In genomic region chr2:73272351-73273248, GRCm38 (mm10) we compare ENCODE assay signal across 8 mouse cellular contexts. TPM values are rescaled to one million over a fixed set of nuclear protein-coding genes. Genes with fewer than 3 reads are reported as not detected.
DNase-seq lines count a peak whose midpoint lies in the region; ATAC-seq lines count a peak whose summit lies in the region.

No protein-coding gene starts in this region.

- no peaks in the 10 kb centered on the region for H3K36me3 ChIP-seq in lung, embryonic 16.5 days (ENCODE audit: control insufficient read depth, insufficient read depth, low read length)
- no peaks in the 10 kb centered on the region for H3K36me3 ChIP-seq in hindbrain, embryonic 12.5 days
- H3K36me3 ChIP-seq in liver, embryonic 15.5 days (replicated peaks): no peaks in the 10 kb centered on the region
- H3K36me3 ChIP-seq in stomach, embryonic 14.5 days (ENCODE audit: control insufficient read depth, insufficient read depth, low read length): no peaks in the 10 kb centered on the region

- no peaks in the 10 kb centered on the region for H3K9me3 ChIP-seq in lung, embryonic 16.5 days (ENCODE audit: control insufficient read depth, low read length)
- H3K9me3 ChIP-seq in hindbrain, embryonic 12.5 days (replicated peaks): no peaks in the 10 kb centered on the region
- H3K9me3 ChIP-seq in liver, embryonic 15.5 days (replicated peaks): no peaks in the 10 kb centered on the region
- H3K9me3 ChIP-seq in stomach, embryonic 14.5 days (ENCODE audit: control insufficient read depth, low read depth, low read length): no peaks in the 10 kb centered on the region

- ATAC-seq in lung, embryonic 16.5 days (ENCODE audit: low read depth): no peak
- ATAC-seq in hindbrain, embryonic 12.5 days (ENCODE audit: low FRiP score): no peak
- no peak for ATAC-seq in liver, embryonic 15.5 days (ENCODE audit: insufficient read depth)
- no peak for ATAC-seq in stomach, embryonic 14.5 days (ENCODE audit: insufficient number of reproducible peaks, insufficient read depth, low FRiP score, low read depth)

- H3K4me2 ChIP-seq in lung, embryonic 16.5 days (ENCODE audit: low read depth, low read length): peak overlapping the region; percentile 67
- peak overlapping the region; percentile 67 for H3K4me2 ChIP-seq in hindbrain, embryonic 12.5 days (replicated peaks)
- peak overlapping the region; percentile 66 for H3K4me2 ChIP-seq in liver, embryonic 15.5 days
- peak overlapping the region; percentile 35 for H3K4me2 ChIP-seq in stomach, embryonic 14.5 days (replicated peaks; ENCODE audit: low read depth, low read length)

- H3K4me3 ChIP-seq in lung, embryonic 16.5 days (ENCODE audit: low read length): peak overlapping the region; percentile 48
- H3K4me3 ChIP-seq in hindbrain, embryonic 12.5 days: peak overlapping the region; percentile 47
- peak overlapping the region; percentile 42 for H3K4me3 ChIP-seq in liver, embryonic 15.5 days (replicated peaks)
- peak overlapping the region; percentile 26 for H3K4me3 ChIP-seq in stomach, embryonic 14.5 days (ENCODE audit: low read depth, low read length)

- peaks cover 40% of the 10 kb centered on the region for H3K4me1 ChIP-seq in lung, embryonic 16.5 days (replicated peaks; ENCODE audit: control insufficient read depth, insufficient read depth, low read length)
- peaks cover 52% of the 10 kb centered on the region for H3K4me1 ChIP-seq in hindbrain, embryonic 12.5 days
- peaks cover 54% of the 10 kb centered on the region for H3K4me1 ChIP-seq in liver, embryonic 15.5 days (replicated peaks)
- H3K4me1 ChIP-seq in stomach, embryonic 14.5 days (ENCODE audit: control insufficient read depth, insufficient read depth, low read length): peaks cover 19% of the 10 kb centered on the region; the same call in 1 of the 2 replicates

- peaks cover 75% of the 10 kb centered on the region for H3K27me3 ChIP-seq in lung, embryonic 16.5 days (ENCODE audit: control insufficient read depth, insufficient read depth, low read depth, low read length)
- H3K27me3 ChIP-seq in hindbrain, embryonic 12.5 days: peaks cover 73% of the 10 kb centered on the region
- peaks cover 96% of the 10 kb centered on the region for H3K27me3 ChIP-seq in liver, embryonic 15.5 days
- peaks cover 41% of the 10 kb centered on the region for H3K27me3 ChIP-seq in stomach, embryonic 14.5 days (ENCODE audit: control insufficient read depth, insufficient read depth, low read length)

- no peak overlapping the region for H3K27ac ChIP-seq in lung, embryonic 16.5 days (ENCODE audit: low read length)
- peak overlapping the region; percentile 40; the same call in 1 of the 2 replicates for H3K27ac ChIP-seq in hindbrain, embryonic 12.5 days
- no peak overlapping the region for H3K27ac ChIP-seq in liver, embryonic 15.5 days (replicated peaks)
- no peak overlapping the region for H3K27ac ChIP-seq in stomach, embryonic 14.5 days (ENCODE audit: low read length)

- WGBS in lung, embryonic 16.5 days: under 1% methylated on average over 46 of the region's 55 CpGs
- under 1% methylated on average over 54 of the region's 55 CpGs for WGBS in hindbrain, embryonic 12.5 days
- 2% methylated on average over 55 of the region's 55 CpGs for WGBS in liver, embryonic 15.5 days (ENCODE audit: insufficient replicate concordance)
- 2% methylated on average over 53 of the region's 55 CpGs for WGBS in stomach, embryonic 14.5 days

- no peak overlapping the region for H3K9ac ChIP-seq in lung, embryonic 16.5 days (ENCODE audit: low read length)
- peak overlapping the region; percentile 68 for H3K9ac ChIP-seq in hindbrain, embryonic 12.5 days
- no peak overlapping the region for H3K9ac ChIP-seq in liver, embryonic 15.5 days
- H3K9ac ChIP-seq in stomach, embryonic 14.5 days (replicated peaks; ENCODE audit: low read depth, low read length): no peak overlapping the region

- DNase-seq in lung, postnatal 25 days (ENCODE audit: low spot score): no peak
- peak; percentile 46 for DNase-seq in embryo, embryonic 11 days
- DNase-seq in layer of hippocampus, postnatal 25 days (ENCODE audit: extremely low spot score in 1 of 2, low spot score in 1 of 2): no peak
- no peak for DNase-seq in right cerebral cortex, postnatal 36 days (ENCODE audit: low spot score in 2 of 2)

RNA-seq across cellular contexts. Expression of gene Sp9, which starts 0.9 kb away (rescaled TPM):
- polyA plus RNA-seq in lung, embryonic 16.5 days (2015; fragmentation: Nextera tagmentation; extraction: Ambion mirVana): not detected in 2 replicates
- polyA plus RNA-seq in hindbrain, embryonic 12.5 days (2016; fragmentation: Nextera tagmentation; extraction: Ambion mirVana): 2.1 and 2.9 TPM in 2 replicates
- not detected in 2 replicates for polyA plus RNA-seq in liver, embryonic 15.5 days (2015; fragmentation: Nextera tagmentation; extraction: Ambion mirVana)
- not detected in 2 replicates for polyA plus RNA-seq in stomach, embryonic 14.5 days (2014; fragmentation: Nextera tagmentation; extraction: Ambion mirVana)
- 1 to 10 TPM; 2.9 to 3.6 TPM for total RNA-seq in layer of hippocampus, postnatal 25 days (2021)

RNA-seq across cellular contexts. Expression of gene Scrn3, which starts 39.8 kb away (rescaled TPM):
- polyA plus RNA-seq in lung, embryonic 16.5 days (2015; fragmentation: Nextera tagmentation; extraction: Ambion mirVana): 21.0 and 21.8 TPM in 2 replicates
- polyA plus RNA-seq in hindbrain, embryonic 12.5 days (2016; fragmentation: Nextera tagmentation; extraction: Ambion mirVana): 13.2 and 13.6 TPM in 2 replicates
- 27.9 and 28.5 TPM in 2 replicates for polyA plus RNA-seq in liver, embryonic 15.5 days (2015; fragmentation: Nextera tagmentation; extraction: Ambion mirVana)
- polyA plus RNA-seq in stomach, embryonic 14.5 days (2014; fragmentation: Nextera tagmentation; extraction: Ambion mirVana): 10.6 and 11.7 TPM in 2 replicates
- total RNA-seq in layer of hippocampus, postnatal 25 days (2021): 10 to 100 TPM; 17.3 to 27.5 TPM

RNA-seq across cellular contexts. Expression of gene Cir1, which starts 39.9 kb away (rescaled TPM):
- 24.6 and 25.0 TPM in 2 replicates for polyA plus RNA-seq in lung, embryonic 16.5 days (2015; fragmentation: Nextera tagmentation; extraction: Ambion mirVana)
- polyA plus RNA-seq in hindbrain, embryonic 12.5 days (2016; fragmentation: Nextera tagmentation; extraction: Ambion mirVana): 28.4 and 29.7 TPM in 2 replicates
- polyA plus RNA-seq in liver, embryonic 15.5 days (2015; fragmentation: Nextera tagmentation; extraction: Ambion mirVana): 14.1 and 17.4 TPM in 2 replicates
- polyA plus RNA-seq in stomach, embryonic 14.5 days (2014; fragmentation: Nextera tagmentation; extraction: Ambion mirVana): 28.1 and 29.6 TPM in 2 replicates
- 10 to 100 TPM; 27.0 to 29.3 TPM for total RNA-seq in layer of hippocampus, postnatal 25 days (2021)

RNA-seq across cellular contexts. Expression of gene Ola1, which starts 53.9 kb away (rescaled TPM):
- polyA plus RNA-seq in lung, embryonic 16.5 days (2015; fragmentation: Nextera tagmentation; extraction: Ambion mirVana): 66.5 and 71.8 TPM in 2 replicates
- polyA plus RNA-seq in hindbrain, embryonic 12.5 days (2016; fragmentation: Nextera tagmentation; extraction: Ambion mirVana): 80.9 and 89.7 TPM in 2 replicates
- 30.9 and 41.7 TPM in 2 replicates for polyA plus RNA-seq in liver, embryonic 15.5 days (2015; fragmentation: Nextera tagmentation; extraction: Ambion mirVana)
- 81.7 and 88.3 TPM in 2 replicates for polyA plus RNA-seq in stomach, embryonic 14.5 days (2014; fragmentation: Nextera tagmentation; extraction: Ambion mirVana)
- 100 to 1,000 TPM; 116 to 117 TPM for total RNA-seq in layer of hippocampus, postnatal 25 days (2021)
